Mouse (Mus musculus) lung, postnatal 0 days (tissue): ENCODE data around the gene Setd1b.

Experiments
- CTCF ChIP-seq: IDR thresholded peaks from 2 replicates; pipeline ENCODE4 v1.5.1; 2016; ENCODE audit warnings: antibody characterized with exemption, mild to moderate bottlenecking
- EP300 ChIP-seq: IDR thresholded peaks from 2 replicates; pipeline ENCODE4 v1.6.1; 2016; ENCODE audit warnings: antibody characterized with exemption, mild to moderate bottlenecking, control low read depth

DNA sequence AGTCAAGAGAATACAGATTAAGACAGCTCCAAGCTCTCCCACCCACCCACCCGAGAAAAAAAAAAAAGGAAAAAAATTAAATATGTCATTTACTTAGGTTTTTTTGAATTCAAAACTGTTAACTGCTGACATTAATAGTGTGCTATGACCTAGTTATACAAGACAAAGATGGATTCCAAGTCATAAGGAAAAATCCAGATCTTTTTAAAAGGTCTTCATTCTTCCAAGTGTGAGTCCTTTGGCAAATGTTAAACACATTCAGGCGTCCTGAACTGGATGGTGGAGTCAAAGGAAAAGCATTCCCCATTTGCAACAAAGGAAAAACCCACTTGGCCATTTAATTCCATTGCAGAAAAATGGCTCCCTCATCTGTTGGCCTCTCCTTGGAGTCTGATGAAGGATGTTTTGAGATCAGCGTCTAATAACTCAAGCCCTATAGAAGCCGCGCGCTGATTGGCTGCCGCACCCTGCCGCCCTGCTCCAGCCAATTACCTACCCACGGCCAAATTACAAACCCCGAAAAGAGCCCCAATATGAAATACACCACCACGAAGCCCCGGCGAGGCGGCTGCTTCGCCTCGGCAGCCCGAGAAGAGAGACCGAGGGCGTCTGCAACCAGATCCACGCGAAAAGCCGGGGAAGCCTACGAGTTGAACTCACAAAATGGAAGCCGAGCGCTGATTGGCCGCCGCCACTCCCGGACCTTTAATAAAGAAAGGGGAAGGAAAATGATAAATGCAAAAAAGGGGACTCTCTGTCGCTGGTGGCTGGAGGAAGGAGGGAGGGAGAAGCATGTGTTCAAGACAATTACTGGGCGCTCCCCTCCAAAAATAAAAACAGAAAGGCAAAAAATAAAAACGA, 1.1 kb upstream of the Setd1b start:
- TF ChIP-seq CTCF (peak; percentile 19; the same call in 1 of the 2 replicates), EP300 (peak; percentile 71)
